Mouse (Mus musculus) liver, embryonic 15.5 days (tissue): ENCODE data around the gene Styx. TPM values are rescaled to one million over a fixed set of nuclear protein-coding genes. Genes with fewer than 3 reads are reported as not detected.

Experiments
- ATAC-seq: fragments of 200-750 bp; cut with Nextera tagmentation; 2 replicates; pipeline ENCODE4 v1.8.0; 2017; ENCODE audit warnings: moderate number of reproducible peaks, mild to moderate bottlenecking, moderate library complexity; ENCODE audit not compliant: insufficient read depth
- H3K27ac ChIP-seq: fragments of 300-500 bp; sonication (generic); replicated peaks from 2 replicates; pipeline ENCODE4 v1.5.1; 2015; ENCODE audit warnings: mild to moderate bottlenecking, inconsistent platforms
- H3K27me3 ChIP-seq: fragments of 300-500 bp; sonication (generic); 2 replicates; pipeline ENCODE4 v1.6.1; 2015; ENCODE audit warnings: mild to moderate bottlenecking, inconsistent platforms
- H3K36me3 ChIP-seq: fragments of 300-500 bp; sonication (generic); replicated peaks from 2 replicates; pipeline ENCODE4 v1.6.1; 2015; ENCODE audit warnings: moderate library complexity, mild to moderate bottlenecking, inconsistent platforms
- H3K4me1 ChIP-seq: fragments of 300-500 bp; sonication (generic); replicated peaks from 2 replicates; pipeline ENCODE4 v1.6.1; 2015; ENCODE audit warnings: inconsistent platforms
- H3K4me2 ChIP-seq: fragments of 300-500 bp; sonication (generic); 2 replicates; pipeline ENCODE4 v1.6.1; 2015; ENCODE audit warnings: moderate library complexity, mild to moderate bottlenecking, inconsistent platforms
- H3K4me3 ChIP-seq: fragments of 300-500 bp; sonication (generic); replicated peaks from 2 replicates; pipeline ENCODE4 v1.5.1; 2015; ENCODE audit warnings: mild to moderate bottlenecking, inconsistent platforms
- H3K9ac ChIP-seq: fragments of 300-500 bp; sonication (generic); 2 replicates; pipeline ENCODE4 v1.6.1; 2015; ENCODE audit warnings: moderate library complexity, mild to moderate bottlenecking, inconsistent platforms
- H3K9me3 ChIP-seq: fragments of 300-500 bp; sonication (generic); replicated peaks from 2 replicates; pipeline ENCODE4 v1.6.1; 2016; ENCODE audit warnings: inconsistent platforms
- WGBS: fragments of 180-500 bp; shearing (Covaris S2); methylation state at CpG from one replicate; pipeline ENCODE4 v1.1.7; 2015; ENCODE audit warnings: mixed read lengths; ENCODE audit not compliant: insufficient replicate concordance; 5-methylcytosine and 5-hydroxymethylcytosine counted together
- polyA plus RNA-seq: library from polyadenylated mRNA; unstranded; fragments of >200 nt; fragmentation: Nextera tagmentation; extraction: Ambion mirVana; gene quantifications from 2 replicates; pipeline ENCODE4 v1.2.1, GENCODE M21; 2015

Styx gene
- polyA plus RNA-seq, 1 experiment from 2014 or later = 16.2 TPM

DNA sequence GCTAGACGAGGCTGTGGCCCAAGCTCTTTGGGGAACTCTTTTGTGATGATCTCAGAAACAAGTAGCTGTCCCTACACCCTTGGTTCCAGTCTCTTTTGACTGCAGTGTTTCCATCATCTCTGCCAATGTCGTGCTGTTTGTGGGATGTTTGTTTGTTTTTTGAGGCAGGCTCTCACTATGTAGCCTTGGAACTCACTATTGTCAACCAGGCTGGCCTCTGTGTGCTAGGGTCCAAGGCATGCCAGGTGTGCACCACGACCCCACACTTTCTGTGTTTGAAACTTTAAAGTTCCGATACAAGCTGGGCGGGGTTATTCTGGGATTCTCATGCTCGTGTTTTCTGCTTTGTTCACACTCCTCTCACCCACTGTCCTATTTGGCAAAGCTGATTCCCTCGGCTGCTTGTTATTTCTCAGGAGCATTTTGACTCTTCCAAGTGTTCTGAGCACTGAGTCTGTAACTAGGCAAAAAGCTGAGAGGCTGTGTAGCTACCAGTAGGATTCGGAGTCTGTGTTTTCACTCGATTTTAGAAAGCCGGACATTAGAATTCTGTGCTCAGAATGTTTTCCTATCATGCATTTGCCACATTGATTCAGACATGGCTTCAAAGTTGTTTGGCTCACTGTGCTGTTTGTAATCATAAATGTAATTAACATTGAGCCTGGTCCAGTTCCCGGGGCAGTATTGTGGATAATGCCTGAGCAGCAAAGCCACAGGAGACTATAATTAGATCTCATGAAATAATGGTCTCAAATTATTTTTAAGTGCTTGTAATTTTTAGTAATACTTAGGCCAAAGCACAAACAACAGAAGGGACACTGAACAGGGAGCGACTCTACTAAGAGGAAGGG, 105.0 kb downstream of the Styx start:
- no peak overlapping the region for H3K4me3 ChIP-seq
- no peak overlapping the region for H3K9ac ChIP-seq
- H3K27ac ChIP-seq = peak overlapping the region; percentile 24; the same call in 1 of the 2 replicates
- peaks cover 4% of the 10 kb centered on the region; the same call in 1 of the 2 replicates for H3K36me3 ChIP-seq
- H3K4me1 ChIP-seq = peaks cover 35% of the 10 kb centered on the region
- no peaks in the 10 kb centered on the region for H3K27me3 ChIP-seq
- ATAC-seq = no peak
- WGBS = 55% methylated on average over 12 of the region's 12 CpGs
- H3K9me3 ChIP-seq = no peaks in the 10 kb centered on the region
- no peak overlapping the region for H3K4me2 ChIP-seq

DNA sequence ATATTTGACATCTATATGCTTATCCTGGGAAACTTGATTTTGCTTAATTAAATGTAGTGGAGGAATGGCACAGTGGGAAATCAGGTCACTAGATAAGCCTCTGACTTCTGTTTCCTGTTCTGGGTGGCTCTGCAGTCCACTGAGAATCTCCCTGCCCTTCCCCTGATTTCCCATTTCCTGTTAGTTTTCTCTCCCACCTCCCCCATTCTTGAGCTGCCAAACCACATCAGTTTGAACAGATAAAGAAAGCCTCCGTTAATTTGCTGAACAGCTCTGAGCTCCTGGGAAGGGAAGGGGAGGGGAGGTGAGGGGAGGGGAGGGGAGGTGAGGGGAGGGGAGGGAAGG, 105.6 kb downstream of the Styx start:
- 0 out of 2 replicates have a peak, but pooled peaks have one; percentile 21 for ATAC-seq
- Histone ChIP-seq H3K9me3 (no peaks in the 10 kb centered on the region), H3K27ac (no peak overlapping the region), H3K4me2 (no peak overlapping the region), H3K36me3 (peaks cover 4% of the 10 kb centered on the region; the same call in 1 of the 2 replicates), H3K4me1 (peaks cover 30% of the 10 kb centered on the region), H3K9ac (no peak overlapping the region), H3K27me3 (no peaks in the 10 kb centered on the region), H3K4me3 (no peak overlapping the region)
- WGBS = 0% methylated on average over 1 of the region's 1 CpGs

DNA sequence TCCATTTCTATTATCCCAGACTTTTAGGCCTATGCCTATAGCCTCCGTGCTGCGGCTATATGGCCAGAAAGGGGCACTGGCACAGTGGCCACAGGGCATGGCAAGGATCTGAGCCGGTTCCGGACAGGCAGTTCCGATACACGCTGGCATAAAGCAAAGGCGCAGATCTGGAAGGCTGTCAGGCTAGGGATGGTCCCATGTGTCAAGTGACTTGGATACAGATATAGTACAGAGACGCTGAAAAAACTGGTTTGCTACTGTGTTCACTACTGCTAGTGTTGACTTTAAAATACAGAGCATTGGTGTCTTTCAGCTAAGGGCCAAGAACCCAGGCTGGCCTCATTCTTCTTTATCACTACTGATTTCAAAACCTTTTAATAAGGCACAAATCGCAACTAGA, 106.1 kb downstream of the Styx start:
- H3K27ac ChIP-seq = no peak overlapping the region
- ATAC-seq = no peak
- H3K9me3 ChIP-seq = no peaks in the 10 kb centered on the region
- no peak overlapping the region for H3K4me3 ChIP-seq
- 65% methylated on average over 9 of the region's 9 CpGs for WGBS
- no peak overlapping the region for H3K9ac ChIP-seq
- H3K36me3 ChIP-seq = peaks cover 4% of the 10 kb centered on the region; the same call in 1 of the 2 replicates
- H3K27me3 ChIP-seq = no peaks in the 10 kb centered on the region
- H3K4me2 ChIP-seq = no peak overlapping the region
- peaks cover 26% of the 10 kb centered on the region for H3K4me1 ChIP-seq

- Histone ChIP-seq H3K9me3 (no peaks in the 10 kb centered on the region), H3K9ac (no peak overlapping the region), H3K36me3 (peaks cover 4% of the 10 kb centered on the region; the same call in 1 of the 2 replicates), H3K4me3 (no peak overlapping the region), H3K27me3 (no peaks in the 10 kb centered on the region), H3K4me2 (no peak overlapping the region), H3K27ac (no peak overlapping the region), H3K4me1 (peaks cover 4% of the 10 kb centered on the region)
- 85% methylated on average over 14 of the region's 14 CpGs for WGBS
- no peak for ATAC-seq
Measured at GRCm38 (mm10) chr14:45459877-45460276, 109.0 kb downstream of the Styx start.

DNA sequence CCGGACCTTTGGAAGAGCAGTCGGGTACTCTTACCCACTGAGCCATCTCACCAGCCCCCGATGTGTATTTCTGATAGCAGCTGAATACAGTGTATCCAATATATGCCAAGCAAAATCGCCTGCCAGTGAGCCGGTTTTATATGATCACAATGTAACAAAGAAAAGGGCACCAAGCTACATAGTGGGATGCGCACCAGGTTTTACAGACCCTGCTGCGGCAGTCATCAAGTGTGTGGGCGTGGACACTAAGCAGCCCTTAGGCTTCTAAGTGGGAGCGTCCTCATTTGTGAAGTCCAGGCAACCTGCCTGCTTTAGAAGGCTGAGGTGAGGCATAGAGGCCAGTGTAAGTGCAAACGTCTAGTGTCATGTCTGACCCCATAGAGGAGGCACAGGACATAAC, 109.6 kb downstream of the Styx start:
- H3K27ac ChIP-seq = no peak overlapping the region
- ATAC-seq = no peak
- WGBS = 68% methylated on average over 10 of the region's 10 CpGs

DNA sequence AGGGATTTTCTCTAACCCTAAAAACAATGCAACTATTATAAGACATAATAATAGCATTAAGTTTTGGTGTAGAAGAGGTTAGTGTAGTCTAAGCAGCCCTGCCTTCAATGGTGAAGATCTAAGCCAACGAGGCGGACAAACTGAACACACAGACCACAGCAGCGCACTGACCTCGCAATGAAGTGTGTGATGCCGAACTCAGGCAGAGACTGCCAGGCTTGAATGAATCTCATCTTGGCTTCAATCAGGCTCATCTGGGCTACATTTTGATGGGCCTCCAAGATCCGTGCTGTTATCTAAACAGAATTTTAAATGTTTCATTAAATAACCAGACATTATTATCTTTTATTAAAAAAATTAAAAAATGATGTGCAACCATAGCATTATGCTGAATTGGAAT, 111.1 kb downstream of the Styx start:
- no peak for ATAC-seq
- Histone ChIP-seq H3K27ac (no peak overlapping the region), H3K4me2 (no peak overlapping the region), H3K9ac (no peak overlapping the region), H3K4me1 (peaks cover 3% of the 10 kb centered on the region; the same call in 1 of the 2 replicates), H3K36me3 (peaks cover 4% of the 10 kb centered on the region; the same call in 1 of the 2 replicates), H3K27me3 (no peaks in the 10 kb centered on the region), H3K9me3 (no peaks in the 10 kb centered on the region), H3K4me3 (no peak overlapping the region)
- 79% methylated on average over 6 of the region's 6 CpGs for WGBS

More for the DNA sequence above, 109.6 kb downstream of the Styx start:
- no peaks in the 10 kb centered on the region for H3K9me3 ChIP-seq
- H3K4me3 ChIP-seq = no peak overlapping the region
- H3K4me2 ChIP-seq = no peak overlapping the region
- no peak overlapping the region for H3K9ac ChIP-seq
- H3K4me1 ChIP-seq = peaks cover 4% of the 10 kb centered on the region
- H3K27me3 ChIP-seq = no peaks in the 10 kb centered on the region
- peaks cover 4% of the 10 kb centered on the region; the same call in 1 of the 2 replicates for H3K36me3 ChIP-seq

GRCm38 (mm10) chr14:45462374-45462773, 111.5 kb downstream of the Styx start:
- no peak for ATAC-seq

DNA sequence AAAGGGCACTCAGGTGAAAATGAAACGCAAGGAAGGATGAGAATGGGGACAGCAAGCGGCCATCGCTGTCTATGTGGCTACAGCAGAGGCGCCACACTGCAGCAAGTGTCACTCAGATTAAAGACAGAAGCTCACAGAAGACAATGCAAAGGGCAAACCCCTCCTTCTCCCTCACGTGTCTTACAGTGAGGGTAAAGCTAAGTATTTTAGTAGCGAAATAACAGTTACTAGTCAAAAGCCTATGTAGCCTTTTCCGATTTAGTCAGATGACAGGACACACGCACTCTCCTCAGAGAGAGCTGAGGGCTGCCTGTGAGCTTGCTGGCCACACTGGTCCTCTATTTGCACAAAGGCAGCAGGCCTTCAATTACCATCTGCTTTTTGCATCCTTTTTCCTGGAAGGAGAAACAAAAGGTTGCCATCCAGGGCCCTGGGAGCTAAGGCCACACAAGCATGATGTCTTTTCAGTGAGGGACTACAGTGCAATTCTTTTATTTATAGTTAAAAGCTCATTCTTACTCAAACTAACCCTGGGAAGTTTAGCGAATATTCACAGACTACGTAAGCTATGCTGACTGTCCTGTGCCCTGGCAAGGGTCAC, 112.1 kb downstream of the Styx start:
- Histone ChIP-seq H3K4me3 (no peak overlapping the region), H3K27ac (no peak overlapping the region), H3K9me3 (no peaks in the 10 kb centered on the region), H3K9ac (no peak overlapping the region), H3K36me3 (peaks cover 9% of the 10 kb centered on the region; the same call in 1 of the 2 replicates), H3K4me1 (no peaks in the 10 kb centered on the region), H3K27me3 (no peaks in the 10 kb centered on the region), H3K4me2 (no peak overlapping the region)
- no peak for ATAC-seq
- WGBS = 71% methylated on average over 10 of the region's 10 CpGs

More at GRCm38 (mm10) chr14:45462374-45462773, 111.5 kb downstream of the Styx start:
- Histone ChIP-seq H3K9me3 (no peaks in the 10 kb centered on the region), H3K4me2 (no peak overlapping the region), H3K4me1 (no peaks in the 10 kb centered on the region), H3K9ac (no peak overlapping the region), H3K4me3 (no peak overlapping the region), H3K27ac (no peak overlapping the region), H3K27me3 (no peaks in the 10 kb centered on the region), H3K36me3 (peaks cover 4% of the 10 kb centered on the region; the same call in 1 of the 2 replicates)
- 60% methylated on average over 6 of the region's 6 CpGs for WGBS

DNA sequence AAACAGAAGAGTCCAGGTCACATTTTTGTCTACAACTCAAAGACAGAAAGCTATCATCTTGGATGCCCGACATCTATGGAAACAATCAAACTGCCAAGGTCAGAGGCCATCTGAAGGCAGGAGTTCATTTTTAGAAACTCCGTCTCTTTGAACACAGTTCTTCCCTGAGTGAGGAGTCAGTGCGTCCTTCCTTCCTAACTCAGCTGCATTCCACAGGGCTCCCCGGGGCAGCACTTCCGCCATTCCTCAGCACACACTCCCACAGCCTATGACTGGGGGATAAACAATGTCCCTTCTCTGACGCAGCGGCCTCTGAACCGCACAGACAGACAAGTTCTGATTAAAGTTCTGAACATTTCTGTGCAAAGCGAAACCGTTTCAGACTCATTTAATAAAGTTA, 112.7 kb downstream of the Styx start:
- peaks cover 9% of the 10 kb centered on the region; the same call in 1 of the 2 replicates for H3K36me3 ChIP-seq
- H3K4me2 ChIP-seq = no peak overlapping the region
- no peak overlapping the region for H3K27ac ChIP-seq
- H3K4me3 ChIP-seq = no peak overlapping the region
- no peaks in the 10 kb centered on the region for H3K27me3 ChIP-seq
- H3K9ac ChIP-seq = no peak overlapping the region
- no peaks in the 10 kb centered on the region for H3K4me1 ChIP-seq
- 38% methylated on average over 10 of the region's 10 CpGs for WGBS
- H3K9me3 ChIP-seq = no peaks in the 10 kb centered on the region
- 0 out of 2 replicates have a peak, but pooled peaks have one; percentile 37 for ATAC-seq

DNA sequence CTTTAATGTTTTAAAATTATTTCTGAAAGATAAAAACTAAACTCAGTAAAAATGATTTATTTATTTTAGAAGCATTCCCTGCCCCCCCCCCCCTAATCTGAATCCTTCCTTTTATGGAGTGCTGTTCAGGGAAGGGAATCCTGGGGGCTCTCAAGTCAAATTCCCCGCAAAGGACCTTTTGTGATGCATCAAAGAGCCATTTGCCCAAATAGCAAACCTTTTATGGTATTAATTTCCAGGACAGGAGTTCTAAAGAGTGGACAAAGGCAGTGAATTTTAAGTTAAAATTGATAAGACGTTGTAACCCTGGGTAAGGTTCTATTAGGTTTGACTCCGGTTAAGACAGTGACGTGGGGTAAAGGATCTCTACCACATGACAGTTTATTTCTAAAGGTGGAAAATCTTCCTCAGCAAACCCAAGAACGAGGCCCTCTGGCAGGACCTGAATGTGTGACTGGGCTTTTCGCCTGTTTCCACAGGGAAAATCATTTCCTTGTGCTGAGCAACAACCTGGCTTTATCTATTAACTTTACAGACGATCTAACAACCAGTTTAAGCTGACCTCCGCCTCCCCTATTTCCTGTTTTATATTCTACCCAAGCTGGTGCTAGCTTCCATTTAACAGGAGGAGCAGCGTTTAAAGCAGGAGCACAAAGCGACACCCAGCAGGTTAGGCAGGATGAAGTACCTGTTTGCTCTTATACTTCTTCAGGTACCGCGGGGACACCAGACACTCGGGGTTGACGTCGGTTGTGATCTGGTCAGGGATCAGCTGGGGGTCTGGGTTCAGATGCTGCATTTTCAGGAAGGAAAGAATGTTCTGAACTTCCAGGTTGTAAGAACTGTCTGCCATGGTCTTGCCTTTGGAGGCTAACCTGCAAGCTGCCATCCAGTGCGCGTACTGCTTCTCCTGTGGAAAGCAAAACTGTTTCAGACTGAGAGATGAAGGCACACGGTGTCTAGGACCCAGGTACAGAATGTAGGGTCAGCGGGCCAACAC, 113.4 kb downstream of the Styx start:
- Histone ChIP-seq H3K36me3 (peaks cover 14% of the 10 kb centered on the region), H3K9me3 (no peaks in the 10 kb centered on the region), H3K4me3 (no peak overlapping the region), H3K4me2 (no peak overlapping the region), H3K27ac (0 out of 2 replicates have a peak overlapping the region, but pooled peaks have one; percentile 34), H3K27me3 (no peaks in the 10 kb centered on the region), H3K4me1 (no peaks in the 10 kb centered on the region), H3K9ac (no peak overlapping the region)
- ATAC-seq = no peak
- WGBS = 69% methylated on average over 19 of the region's 19 CpGs
